Mouse (Mus musculus): Measurements from ENCODE around the gene Rbp4. TPM values are rescaled to one million over a fixed set of nuclear protein-coding genes. Genes with fewer than 3 reads are reported as not detected.

Gene Rbp4
- total and polyA plus RNA-seq, 3 experiments = not detected

- no peaks in the 10 kb centered on the region for H3K79me2 ChIP-seq (ENCODE audit: control insufficient read depth, insufficient read depth, low read length, poor library complexity)
- DNase-seq (ENCODE audit: low read depth, low spot score) = peak; percentile 6
- no peaks in the 10 kb centered on the region for H3K9me3 ChIP-seq (replicated peaks; ENCODE audit: insufficient read depth, low read length)
- H3K27me3 ChIP-seq (ENCODE audit: control insufficient read depth in 1 of 2, insufficient read depth in 2 of 2, low read length in 2 of 2) = peaks cover 0 to 2% of the 10 kb centered on the region in 2 experiments; a peak in 1 of 4 replicates
- TF ChIP-seq EP300 (IDR thresholded peaks at IDR 0.05; ENCODE audit: low read depth in 1 of 2, low read length in 2 of 2) = no peak
- TF ChIP-seq CHD2 (IDR thresholded peaks at IDR 0.05; ENCODE audit: low read length) = no peak
- TF ChIP-seq JUND (IDR thresholded peaks at IDR 0.05; ENCODE audit: low read depth, low read length) = no peak
- TF ChIP-seq ZKSCAN1 (IDR thresholded peaks at IDR 0.05; ENCODE audit: low read depth, low read length) = no peak
- TF ChIP-seq ETS1 (IDR thresholded peaks at IDR 0.05; ENCODE audit: low read depth, low read length) = no peak
- no peak for TF ChIP-seq MXI1 (IDR thresholded peaks at IDR 0.05; ENCODE audit: low read depth, low read length)
- no peak for TF ChIP-seq POLR2A (IDR thresholded peaks at IDR 0.05; ENCODE audit: control insufficient read depth in 1 of 2, insufficient read depth in 1 of 2, low read depth in 1 of 2, low read length in 2 of 2, poor library complexity in 1 of 2)
- no peak for TF ChIP-seq POLR2AphosphoS5 (IDR thresholded peaks at IDR 0.05; ENCODE audit: borderline replicate concordance, low read depth, low read length)
- TF ChIP-seq GATA1 (IDR thresholded peaks at IDR 0.05; ENCODE audit: low read depth, low read length) = no peak
- TF ChIP-seq CTCF (IDR thresholded peaks at IDR 0.05 in 2 of 3, conservative IDR thresholded peaks at IDR 0.05 in 1 of 3; ENCODE audit: control insufficient read depth in 1 of 3, insufficient read depth in 1 of 3, low read depth in 2 of 3, low read length in 3 of 3, poor library complexity in 1 of 3, severe bottlenecking in 1 of 3) = no peak
- no peak for TF ChIP-seq ZMIZ1 (IDR thresholded peaks at IDR 0.05; ENCODE audit: low read depth, low read length)
- TF ChIP-seq MYC (IDR thresholded peaks at IDR 0.05; ENCODE audit: low read depth, low read length) = no peak
- no peak overlapping the region for H3K27ac ChIP-seq (ENCODE audit: control insufficient read depth, low read depth, low read length)
- no peak overlapping the region for H3K9ac ChIP-seq (ENCODE audit: control insufficient read depth, low read depth, low read length, poor library complexity, severe bottlenecking)
- H3K4me3 ChIP-seq (ENCODE audit: control insufficient read depth in 1 of 2, insufficient read depth in 1 of 2, low read depth in 2 of 2, low read length in 2 of 2) = no peak overlapping the region
- peaks cover 0 to 9% of the 10 kb centered on the region in 2 experiments; a peak in 2 of 4 replicates for H3K36me3 ChIP-seq (ENCODE audit: control insufficient read depth in 1 of 2, insufficient read depth in 2 of 2, low read length in 2 of 2)
- peaks cover 0 to 6% of the 10 kb centered on the region in 2 experiments; a peak in 2 of 4 replicates for H3K4me1 ChIP-seq (ENCODE audit: control insufficient read depth in 1 of 2, insufficient read depth in 2 of 2, low read length in 2 of 2)
These were observed 38.0 kb downstream of the Rbp4 start for GRCm38 (mm10) chr19:38086948-38087551.

- DNase-seq (ENCODE audit: low read depth, low spot score) = no peak
- Histone ChIP-seq H3K9me3 (replicated peaks; ENCODE audit: insufficient read depth, low read length) (no peaks in the 10 kb centered on the region), H3K79me2 (ENCODE audit: control insufficient read depth, insufficient read depth, low read length, poor library complexity) (no peaks in the 10 kb centered on the region), H3K4me1 (ENCODE audit: control insufficient read depth in 1 of 2, insufficient read depth in 2 of 2, low read length in 2 of 2) (peaks cover 0 to 6% of the 10 kb centered on the region in 2 experiments; a peak in 2 of 4 replicates), H3K4me3 (ENCODE audit: control insufficient read depth in 1 of 2, insufficient read depth in 1 of 2, low read depth in 2 of 2, low read length in 2 of 2) (no peak overlapping the region), H3K27me3 (ENCODE audit: control insufficient read depth in 1 of 2, insufficient read depth in 2 of 2, low read length in 2 of 2) (peaks cover 0 to 2% of the 10 kb centered on the region in 2 experiments; a peak in 1 of 4 replicates), H3K9ac (ENCODE audit: control insufficient read depth, low read depth, low read length, poor library complexity, severe bottlenecking) (no peak overlapping the region), H3K27ac (ENCODE audit: control insufficient read depth, low read depth, low read length) (no peak overlapping the region), H3K36me3 (ENCODE audit: control insufficient read depth in 1 of 2, insufficient read depth in 2 of 2, low read length in 2 of 2) (peaks cover 0 to 7% of the 10 kb centered on the region in 2 experiments; a peak in 2 of 4 replicates)
- TF ChIP-seq ETS1 (IDR thresholded peaks at IDR 0.05; ENCODE audit: low read depth, low read length) (no peak), JUND (IDR thresholded peaks at IDR 0.05; ENCODE audit: low read depth, low read length) (no peak), RCOR1 (IDR thresholded peaks at IDR 0.05; ENCODE audit: low read depth, low read length) (no peak), UBTF (IDR thresholded peaks at IDR 0.05; ENCODE audit: borderline replicate concordance, insufficient read depth, low read depth, low read length) (no peak), USF1 (IDR thresholded peaks at IDR 0.05; ENCODE audit: low read depth, low read length) (no peak), BHLHE40 (IDR thresholded peaks at IDR 0.05; ENCODE audit: borderline replicate concordance, low read depth, low read length) (no peak), HCFC1 (IDR thresholded peaks at IDR 0.05; ENCODE audit: low read depth, low read length) (no peak), SMC3 (IDR thresholded peaks at IDR 0.05; ENCODE audit: low read depth, low read length) (no peak), USF2 (IDR thresholded peaks at IDR 0.05; ENCODE audit: borderline replicate concordance in 1 of 2, insufficient read depth in 1 of 2, low read depth in 1 of 2, low read length in 2 of 2) (no peak), RAD21 (IDR thresholded peaks at IDR 0.05; ENCODE audit: low read depth, low read length) (no peak), NRF1 (IDR thresholded peaks at IDR 0.05; ENCODE audit: insufficient read depth, low read depth, low read length, poor library complexity, severe bottlenecking) (no peak), TBP (IDR thresholded peaks at IDR 0.05; ENCODE audit: low read depth, low read length) (no peak), POLR2AphosphoS2 (IDR thresholded peaks at IDR 0.05; ENCODE audit: low read length) (no peak), MYC (IDR thresholded peaks at IDR 0.05; ENCODE audit: low read depth, low read length) (no peak), ELF1 (IDR thresholded peaks at IDR 0.05; ENCODE audit: low read depth, low read length) (no peak), ZMIZ1 (IDR thresholded peaks at IDR 0.05; ENCODE audit: low read depth, low read length) (no peak), POLR2A (IDR thresholded peaks at IDR 0.05; ENCODE audit: control insufficient read depth in 1 of 2, insufficient read depth in 1 of 2, low read depth in 1 of 2, low read length in 2 of 2, poor library complexity in 1 of 2) (no peak), GATA1 (IDR thresholded peaks at IDR 0.05; ENCODE audit: low read depth, low read length) (no peak), TCF12 (IDR thresholded peaks at IDR 0.05; ENCODE audit: low read depth, low read length) (no peak)
These were observed 39.2 kb downstream of the Rbp4 start for GRCm38 (mm10) chr19:38085841-38086240.

All from MEL (cell line).